In the genomic region with DNA sequence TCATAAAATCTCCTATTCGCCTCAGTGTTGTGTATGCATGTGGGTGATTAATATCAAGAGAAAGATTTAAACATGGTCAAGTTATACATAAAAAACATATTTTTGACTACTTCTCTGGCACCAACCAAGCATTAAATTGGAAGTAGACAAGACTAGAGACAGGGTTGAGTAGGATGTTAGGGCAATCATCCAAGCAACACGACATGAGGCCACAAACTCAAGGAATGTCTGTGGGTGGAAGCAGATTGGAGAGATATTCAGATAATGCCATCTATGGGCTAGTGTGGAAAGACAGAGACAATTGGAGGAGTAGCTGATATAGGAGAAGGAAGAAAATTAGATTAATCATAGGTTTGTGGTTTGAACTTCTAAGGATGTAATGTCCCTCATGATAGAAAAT, we compare ENCODE assay signal across 25 mouse cellular contexts. TPM values are rescaled to one million over a fixed set of nuclear protein-coding genes. Genes with fewer than 3 reads are reported as not detected.
DNase-seq lines count a peak whose midpoint lies in the region.
"Had no signal": no experiment of that assay in that cellular context is flagged by ENCODE, and none has a peak within 500 bp of the region (broad histone marks: within the 10 kb centered on the region; RNA-seq: fewer than 3 reads in every experiment).

No protein-coding gene starts in this region.

- H3K9me3 ChIP-seq in limb, embryonic 10.5 days (replicated peaks): no peaks in the 10 kb centered on the region
- H3K9me3 ChIP-seq: embryonic facial prominence, embryonic 12.5 days; forebrain, embryonic 15.5 days; heart, embryonic 12.5 days; hindbrain, embryonic 10.5 days had no signal

- no peaks in the 10 kb centered on the region for H3K4me1 ChIP-seq in limb, embryonic 10.5 days
- H3K4me1 ChIP-seq: embryonic facial prominence, embryonic 12.5 days; forebrain, embryonic 15.5 days; heart, embryonic 12.5 days; hindbrain, embryonic 10.5 days had no signal

- H3K27ac ChIP-seq in limb, embryonic 10.5 days: no peak overlapping the region
- H3K27ac ChIP-seq: embryonic facial prominence, embryonic 12.5 days; forebrain, embryonic 15.5 days; hindbrain, embryonic 10.5 days; hindbrain, embryonic 14.5 days had no signal

- WGBS in limb, embryonic 10.5 days: 78% methylated on average over 2 of the region's 2 CpGs

- no peaks in the 10 kb centered on the region for H3K36me3 ChIP-seq in limb, embryonic 10.5 days
- H3K36me3 ChIP-seq: embryonic facial prominence, embryonic 12.5 days; forebrain, embryonic 15.5 days; heart, embryonic 12.5 days; hindbrain, embryonic 10.5 days had no signal

- no peaks in the 10 kb centered on the region for H3K27me3 ChIP-seq in limb, embryonic 10.5 days (ENCODE audit: low read depth, poor library complexity, severe bottlenecking)
- H3K27me3 ChIP-seq: embryonic facial prominence, embryonic 12.5 days; forebrain, embryonic 15.5 days; heart, embryonic 12.5 days; Patski had no signal

- DNase-seq in layer of hippocampus, adult 11-12 months (ENCODE audit: low spot score): peak; percentile 35
- no peak for DNase-seq in layer of hippocampus, postnatal 10 days (ENCODE audit: low spot score in 2 of 2)
- DNase-seq in right cerebral cortex, adult 2 months (ENCODE audit: low spot score in 2 of 2): peak; percentile 14 to 25
- DNase-seq in right cerebral cortex, postnatal 14 days: no peak
- peak; percentile 52 for DNase-seq in layer of hippocampus, adult 9-11 months
- no peak for DNase-seq in limb, embryonic 10.5 days (ENCODE audit: low spot score)
- DNase-seq in cerebellum, adult 18-20 months: no peak
- DNase-seq: adrenal gland, adult 2 months; adrenal gland, postnatal 36 days; cerebellum, adult 11 months; cerebellum, adult 9-10 months; cerebellum, postnatal 25 days; gastrocnemius, postnatal 14 days had no signal

- no peak overlapping the region for H3K4me3 ChIP-seq in limb, embryonic 10.5 days
- H3K4me3 ChIP-seq: embryonic facial prominence, embryonic 12.5 days; forebrain, embryonic 15.5 days; heart, embryonic 12.5 days; hindbrain, embryonic 10.5 days had no signal

RNA-seq across cellular contexts. Expression of a gene that starts 60.0 kb away (rescaled TPM):
- 10 to 100 TPM; 27.5 to 28.1 TPM for total RNA-seq in layer of hippocampus, postnatal 10 days (2021)
- polyA plus RNA-seq in limb, embryonic 10.5 days (2016; fragmentation: Nextera tagmentation; extraction: Ambion mirVana): 0.10 and 0.20 TPM in 2 replicates
- total RNA-seq: gastrocnemius, adult 18-20 months; granulocyte monocyte progenitor cell, adult 5-6 weeks; heart, adult 8-10 months; heart, postnatal 25 days; MEL had no signal
- polyA plus RNA-seq: C2C12, Patski had no signal

Comparison
In these comparisons a context has a peak if more than half of its experiments do, and no peak if none do; other contexts are left out.
1. DNase-seq: peak in layer of hippocampus, adult 11-12 months (single experiment), right cerebral cortex, adult 2 months (2 of 2) and layer of hippocampus, adult 9-11 months (single experiment); none in layer of hippocampus, postnatal 10 days (0 of 2), right cerebral cortex, postnatal 14 days (single experiment), limb, embryonic 10.5 days (single experiment) and cerebellum, adult 18-20 months (0 of 2).